Mouse (Mus musculus) myocyte (in vitro differentiated cells): ENCODE results near the gene Ppp1r37. TPM values are rescaled to one million over a fixed set of nuclear protein-coding genes. Genes with fewer than 3 reads are reported as not detected.
"Not testable (repeated sequence)": the region's sequence is repeated elsewhere in the genome, so short reads cannot be mapped to it uniquely, and the experiment has no call there.

ENCODE experiments used
- H3K27me3 ChIP-seq: one replicate; pipeline ENCODE4 v1.6.1; 2011; ENCODE audit not compliant: control insufficient read depth, insufficient read depth, insufficient read length
- H3K36me3 ChIP-seq: one replicate; pipeline ENCODE4 v1.6.1; 2011; ENCODE audit not compliant: control insufficient read depth, insufficient read depth
- H3K4me2 ChIP-seq: one replicate; pipeline ENCODE4 v1.6.1; 2011; ENCODE audit warnings: low read depth, control low read depth
- H3K4me3 ChIP-seq: one replicate; pipeline ENCODE4 v1.5.1; 2011; ENCODE audit warnings: mild to moderate bottlenecking, control low read depth, moderate library complexity
- H3K79me2 ChIP-seq: one replicate; pipeline ENCODE4 v1.6.1; 2011; ENCODE audit not compliant: control insufficient read depth, insufficient read depth
- H3ac ChIP-seq: one replicate; pipeline ENCODE4 v1.6.1; 2011; ENCODE audit not compliant: control insufficient read depth, insufficient read length
- CEBPB ChIP-seq: IDR thresholded peaks from 2 replicates; pipeline ENCODE4 v1.6.1; 2011; ENCODE audit warnings: mild to moderate bottlenecking, moderate library complexity; ENCODE audit not compliant: poor library complexity, insufficient read depth, severe bottlenecking
- E2F4 ChIP-seq: IDR thresholded peaks from one replicate; pipeline ENCODE4 v1.6.1; 2011; ENCODE audit warnings: mild to moderate bottlenecking, control low read depth, moderate library complexity; ENCODE audit not compliant: insufficient read depth
- MAX ChIP-seq: IDR thresholded peaks from one replicate; pipeline ENCODE4 v1.6.1; 2011; ENCODE audit warnings: low read depth, mild to moderate bottlenecking, control low read depth
- MYOD1 ChIP-seq, 3 experiments: IDR thresholded peaks; one replicate each; pipeline ENCODE4 v1.6.1; 2011; ENCODE audit warnings: control low read depth in 2 of 3, low read depth in 2 of 3, mild to moderate bottlenecking in 2 of 3, moderate library complexity in 1 of 3; ENCODE audit not compliant: insufficient read length in 2 of 3, control insufficient read depth in 1 of 3
- MYOG ChIP-seq, 3 experiments: IDR thresholded peaks; one replicate each; pipeline ENCODE4 v1.6.1; 2011; ENCODE audit warnings: control low read depth in 2 of 3, low read depth in 2 of 3, mild to moderate bottlenecking in 2 of 3; ENCODE audit not compliant: insufficient read length in 2 of 3, control insufficient read depth in 1 of 3, insufficient read depth in 1 of 3
- POLR2A ChIP-seq: IDR thresholded peaks from one replicate; pipeline ENCODE4 v1.6.1; 2011; ENCODE audit warnings: low read depth, mild to moderate bottlenecking, control low read depth, moderate library complexity; ENCODE audit not compliant: insufficient read length
- POLR2AphosphoS2 ChIP-seq: IDR thresholded peaks from one replicate; pipeline ENCODE4 v1.6.1; 2011; ENCODE audit warnings: low read depth, control low read depth; ENCODE audit not compliant: insufficient read length
- REST ChIP-seq: IDR thresholded peaks from one replicate; pipeline ENCODE4 v1.6.1; 2011; ENCODE audit warnings: mild to moderate bottlenecking, control low read depth, moderate library complexity; ENCODE audit not compliant: insufficient read depth, insufficient read length
- SRF ChIP-seq: IDR thresholded peaks from one replicate; pipeline ENCODE4 v1.6.1; 2011; ENCODE audit warnings: low read depth; ENCODE audit not compliant: control insufficient read depth, insufficient read length
- TCF12 ChIP-seq: IDR thresholded peaks from one replicate; pipeline ENCODE4 v1.6.1; 2011; ENCODE audit warnings: mild to moderate bottlenecking, control low read depth; ENCODE audit not compliant: poor library complexity, insufficient read depth, severe bottlenecking
- TCF3 ChIP-seq: IDR thresholded peaks from one replicate; pipeline ENCODE4 v1.6.1; 2011; ENCODE audit warnings: low read depth, control low read depth; ENCODE audit not compliant: insufficient read length
- USF1 ChIP-seq: IDR thresholded peaks from one replicate; pipeline ENCODE4 v1.6.1; 2011; ENCODE audit warnings: low read depth, mild to moderate bottlenecking, control low read depth, moderate library complexity
- polyA plus RNA-seq: library from polyadenylated mRNA; unstranded; fragments of >200 nt; fragmentation: generic; extraction: Trizol; gene quantifications from one replicate; pipeline ENCODE4 v1.2.1, GENCODE M21; 2012; ENCODE audit warnings: missing spikeins

The Ppp1r37 gene
- 48.4 TPM for polyA plus RNA-seq

- H3K79me2 ChIP-seq = peaks cover 37% of the 10 kb centered on the region
- H3K36me3 ChIP-seq = peaks cover 4% of the 10 kb centered on the region
- H3K4me3 ChIP-seq = peak within 1 kb of the TSS; percentile 85
- no peaks in the 10 kb centered on the region for H3K27me3 ChIP-seq
- H3ac ChIP-seq = peak within 1 kb of the TSS; percentile 38
- peak within 1 kb of the TSS; percentile 90 for H3K4me2 ChIP-seq
- TF ChIP-seq MYOG (IDR thresholded peaks at IDR 0.05; ENCODE audit: control insufficient read depth in 1 of 3, insufficient read depth in 1 of 3, insufficient read length in 2 of 3, low read depth in 2 of 3) (no peak), CEBPB (no peak), E2F4 (no peak), POLR2A (no peak), USF1 (no peak), SRF (no peak), MAX (no peak), TCF3 (no peak), MYOD1 (IDR thresholded peaks at IDR 0.05; ENCODE audit: control insufficient read depth in 1 of 3, insufficient read length in 2 of 3, low read depth in 2 of 3) (no peak), POLR2AphosphoS2 (no peak), REST (no peak), TCF12 (no peak)
Observed at GRCm38 (mm10) chr7:19562643-19563410, at the start of gene Ppp1r37. Gene Ppp1r37 (minus strand): TSS chr7:19563076.

- H3K27me3 ChIP-seq = no peaks in the 10 kb centered on the region
- H3ac ChIP-seq = no peak overlapping the region
- H3K36me3 ChIP-seq = peaks cover 10% of the 10 kb centered on the region
- no peak overlapping the region for H3K4me2 ChIP-seq
- no peak overlapping the region for H3K4me3 ChIP-seq
- H3K79me2 ChIP-seq = no peaks in the 10 kb centered on the region
- TF ChIP-seq MYOG (IDR thresholded peaks at IDR 0.05; ENCODE audit: control insufficient read depth in 1 of 3, insufficient read depth in 1 of 3, insufficient read length in 2 of 3, low read depth in 2 of 3) = no peak
- TF ChIP-seq MYOD1 (IDR thresholded peaks at IDR 0.05; ENCODE audit: control insufficient read depth in 1 of 3, insufficient read length in 2 of 3, low read depth in 2 of 3) = no peak
- no peak for TF ChIP-seq E2F4
Observed at GRCm38 (mm10) chr7:19610969-19611368, 48.1 kb upstream of the Ppp1r37 start.

- H3K4me3 ChIP-seq = no peak overlapping the region
- H3K79me2 ChIP-seq = no peaks in the 10 kb centered on the region
- H3ac ChIP-seq = no peak overlapping the region
- TF ChIP-seq MYOG (IDR thresholded peaks at IDR 0.05; ENCODE audit: control insufficient read depth in 1 of 3, insufficient read depth in 1 of 3, insufficient read length in 2 of 3, low read depth in 2 of 3) = no peak
- no peak for TF ChIP-seq POLR2A
- no peak for TF ChIP-seq TCF3
- TF ChIP-seq TCF12 = no peak
- no peak for TF ChIP-seq MAX
- TF ChIP-seq E2F4 = no peak
- H3K27me3 ChIP-seq = no peaks in the 10 kb centered on the region
- H3K36me3 ChIP-seq = peaks cover 10% of the 10 kb centered on the region
- H3K4me2 ChIP-seq = no peak overlapping the region
Observed at GRCm38 (mm10) chr7:19609641-19610332, 46.9 kb upstream of the Ppp1r37 start.

GRCm38 (mm10) chr7:19607291-19607690, 44.4 kb upstream of the Ppp1r37 start:
- Histone ChIP-seq H3K79me2 (peaks cover 14% of the 10 kb centered on the region), H3K36me3 (peaks cover 6% of the 10 kb centered on the region), H3K27me3 (no peaks in the 10 kb centered on the region), H3K4me3 (no peak overlapping the region), H3ac (no peak overlapping the region), H3K4me2 (no peak overlapping the region)
- TF ChIP-seq POLR2A = no peak
- TF ChIP-seq MAX = no peak
- TF ChIP-seq CEBPB = no peak
- TF ChIP-seq MYOD1 (IDR thresholded peaks at IDR 0.05; ENCODE audit: control insufficient read depth in 1 of 3, insufficient read length in 2 of 3, low read depth in 2 of 3) = no peak
- TF ChIP-seq POLR2AphosphoS2 = no peak
- TF ChIP-seq TCF3 = no peak
- TF ChIP-seq MYOG (IDR thresholded peaks at IDR 0.05; ENCODE audit: control insufficient read depth in 1 of 3, insufficient read depth in 1 of 3, insufficient read length in 2 of 3, low read depth in 2 of 3) = no peak
- TF ChIP-seq E2F4 = no peak
- TF ChIP-seq USF1 = no peak
- no peak for TF ChIP-seq REST
- no peak for TF ChIP-seq SRF
- no peak for TF ChIP-seq TCF12

GRCm38 (mm10) chr7:19604606-19605214, 41.8 kb upstream of the Ppp1r37 start:
- not testable (repeated sequence) for H3K36me3 ChIP-seq, H3K27me3 ChIP-seq
- H3K4me3 ChIP-seq = peak overlapping the region; percentile 69

More at GRCm38 (mm10) chr7:19604606-19605214, 41.8 kb upstream of the Ppp1r37 start:
- Histone ChIP-seq H3K79me2 (peaks cover 32% of the 10 kb centered on the region), H3K4me2 (peak overlapping the region; percentile 48), H3ac (peak overlapping the region; percentile 72)
